Mouse (Mus musculus): ENCODE results near the gene Hlcs. TPM values are rescaled to one million over a fixed set of nuclear protein-coding genes. Genes with fewer than 3 reads are reported as not detected.
A peak's percentile ranks its signal among the peaks of the same experiment; 100 is the strongest.
"Not testable (repeated sequence)": the region's sequence is repeated elsewhere in the genome, so short reads cannot be mapped to it uniquely, and the experiment has no call there.

Gene Hlcs
- polyA plus RNA-seq, 1 experiment, result 7.5 TPM

DNA sequence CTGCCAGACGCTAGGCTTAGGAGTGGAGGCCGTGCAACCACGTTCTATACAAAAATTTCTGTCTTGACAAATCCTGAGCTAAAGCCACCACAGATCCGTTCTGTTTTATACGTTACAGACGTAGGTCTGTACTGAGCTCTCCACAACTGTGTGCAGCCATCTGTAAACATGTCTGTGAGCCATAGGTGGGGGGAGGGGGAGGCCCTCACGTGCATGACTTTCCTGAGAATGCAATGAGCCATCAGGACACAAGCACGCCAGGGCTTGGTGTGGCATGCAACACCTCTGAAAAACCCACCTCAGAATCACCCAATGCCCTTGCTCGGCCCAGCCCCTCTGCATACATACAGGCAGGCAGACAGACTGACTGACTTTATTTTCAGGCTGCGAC lies 36.9 kb upstream of the Hlcs start:
- no peak overlapping the region for H3K27ac ChIP-seq (ENCODE audit: control insufficient read depth, insufficient read depth, low read depth, low read length, poor library complexity)
- no peak overlapping the region for H3K4me3 ChIP-seq (replicated peaks; ENCODE audit: control insufficient read depth, low read depth, low read length)
- TF ChIP-seq POLR2A (IDR thresholded peaks at IDR 0.05; ENCODE audit: borderline replicate concordance, control insufficient read depth, low read depth, low read length) (no peak), CTCF (IDR thresholded peaks at IDR 0.05; ENCODE audit: control insufficient read depth, insufficient read depth, low read length) (no peak)
- H3K4me1 ChIP-seq (ENCODE audit: control insufficient read depth, insufficient read depth, low read length), result peaks cover 2% of the 10 kb centered on the region; the same call in 1 of the 2 replicates
- 69% methylated on average over 10 of the region's 10 CpGs for WGBS

DNA sequence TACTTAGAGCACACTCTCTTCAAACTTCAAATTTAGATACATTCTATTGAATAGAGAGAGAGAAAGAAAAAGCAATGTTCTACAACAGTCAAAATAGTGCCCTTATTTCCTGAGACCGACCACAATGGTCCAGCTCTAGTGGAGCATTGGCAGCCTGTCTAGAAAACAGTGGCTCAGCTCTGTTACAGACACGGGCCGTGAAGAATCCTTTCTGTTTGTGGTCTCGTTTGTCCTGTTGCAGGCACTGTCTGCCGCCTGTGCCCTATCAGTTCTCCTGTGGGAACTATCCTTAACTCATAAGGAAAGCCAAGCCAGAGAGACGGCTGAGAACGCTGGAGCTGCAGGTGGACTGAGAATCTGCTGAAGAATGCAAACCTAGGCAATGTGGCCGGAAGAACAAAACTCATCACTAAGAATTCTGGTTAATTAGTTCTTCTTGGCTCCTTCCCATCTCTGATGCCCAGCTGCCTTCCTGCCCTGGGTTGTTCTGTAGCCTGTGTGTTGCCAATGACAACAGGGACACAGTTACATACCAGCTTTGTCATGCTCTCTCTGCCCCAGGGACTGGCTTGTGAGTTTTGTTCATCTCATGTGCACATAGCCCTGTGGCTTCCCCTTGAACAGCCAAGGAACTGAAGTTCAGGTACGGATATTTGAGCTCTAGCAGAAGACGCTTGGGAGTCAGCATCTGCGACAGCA lies 36.4 kb upstream of the Hlcs start:
- H3K4me1 ChIP-seq (ENCODE audit: control insufficient read depth, insufficient read depth, low read length), result peaks cover 2% of the 10 kb centered on the region; the same call in 1 of the 2 replicates
- H3K27ac ChIP-seq (ENCODE audit: control insufficient read depth, insufficient read depth, low read depth, low read length, poor library complexity), result no peak overlapping the region; the same call in 1 of the 2 replicates
- no peak for TF ChIP-seq POLR2A (IDR thresholded peaks at IDR 0.05; ENCODE audit: borderline replicate concordance, control insufficient read depth, low read depth, low read length)
- TF ChIP-seq CTCF (IDR thresholded peaks at IDR 0.05; ENCODE audit: control insufficient read depth, insufficient read depth, low read length), result no peak
- no peak overlapping the region for H3K4me3 ChIP-seq (replicated peaks; ENCODE audit: control insufficient read depth, low read depth, low read length)
- 35% methylated on average over 11 of the region's 11 CpGs for WGBS

DNA sequence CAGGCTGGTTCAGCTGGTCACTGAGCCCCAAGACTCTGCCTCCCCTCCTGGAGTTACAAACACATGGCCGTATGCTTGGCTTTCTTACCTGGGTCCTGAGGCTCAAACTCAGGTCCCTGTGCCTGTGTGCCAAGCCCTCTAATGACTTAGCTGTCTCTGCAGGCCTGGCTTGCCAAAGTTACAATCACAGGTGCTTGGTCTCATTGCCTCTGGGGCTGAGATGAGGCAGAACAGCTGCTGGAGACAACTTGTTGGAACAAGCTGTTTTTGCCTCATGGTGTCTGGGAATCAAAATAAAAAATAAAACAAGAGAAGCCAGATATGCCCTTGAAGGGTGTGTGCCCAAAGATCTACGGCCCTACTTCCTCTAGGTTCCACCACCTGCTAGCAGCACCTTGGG lies 35.4 kb upstream of the Hlcs start:
- TF ChIP-seq POLR2A (IDR thresholded peaks at IDR 0.05; ENCODE audit: borderline replicate concordance, control insufficient read depth, low read depth, low read length) (no peak), CTCF (IDR thresholded peaks at IDR 0.05; ENCODE audit: control insufficient read depth, insufficient read depth, low read length) (no peak)
- no peak overlapping the region for H3K27ac ChIP-seq (ENCODE audit: control insufficient read depth, insufficient read depth, low read depth, low read length, poor library complexity)
- H3K4me1 ChIP-seq (ENCODE audit: control insufficient read depth, insufficient read depth, low read length), result peaks cover 2% of the 10 kb centered on the region; the same call in 1 of the 2 replicates
- no peak overlapping the region for H3K4me3 ChIP-seq (replicated peaks; ENCODE audit: control insufficient read depth, low read depth, low read length)
- 70% methylated on average over 2 of the region's 2 CpGs for WGBS

DNA sequence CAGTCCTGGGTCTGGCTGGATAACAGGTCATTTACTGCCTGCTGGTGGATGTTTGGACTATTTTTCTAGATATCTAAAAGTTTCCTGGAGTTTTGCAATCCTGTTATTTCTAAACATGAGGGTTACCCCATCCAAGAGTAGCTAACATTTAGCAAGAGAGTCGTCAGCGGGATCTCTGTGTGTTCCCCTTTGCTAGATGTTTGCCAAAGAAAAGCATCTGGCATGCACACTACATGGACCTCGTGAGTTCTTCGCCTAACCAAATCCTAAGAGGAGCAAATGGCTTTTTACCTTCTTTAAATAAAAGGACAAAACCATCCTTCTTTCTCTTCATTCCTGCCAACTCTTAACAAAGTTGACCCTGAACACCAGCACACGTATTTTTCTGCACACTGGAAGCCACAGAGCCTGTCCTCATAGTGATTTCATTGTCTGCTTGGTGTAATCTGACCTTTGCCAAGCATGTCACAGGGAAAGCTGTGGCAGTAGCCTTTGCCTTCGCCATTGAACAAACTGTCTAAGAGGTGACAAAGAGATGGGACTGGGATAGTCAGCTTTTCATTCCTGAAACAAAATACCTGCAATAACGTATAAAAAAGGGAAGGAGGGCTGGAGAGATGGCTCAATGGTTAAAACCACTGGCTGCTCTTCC lies 33.8 kb upstream of the Hlcs start:
- Histone ChIP-seq H3K27ac (ENCODE audit: control insufficient read depth, insufficient read depth, low read depth, low read length, poor library complexity) (no peak overlapping the region), H3K4me1 (ENCODE audit: control insufficient read depth, insufficient read depth, low read length) (peaks cover 2% of the 10 kb centered on the region; the same call in 1 of the 2 replicates), H3K4me3 (replicated peaks; ENCODE audit: control insufficient read depth, low read depth, low read length) (no peak overlapping the region)
- 43% methylated on average over 7 of the region's 7 CpGs for WGBS
- TF ChIP-seq CTCF (IDR thresholded peaks at IDR 0.05; ENCODE audit: control insufficient read depth, insufficient read depth, low read length) (no peak), POLR2A (IDR thresholded peaks at IDR 0.05; ENCODE audit: borderline replicate concordance, control insufficient read depth, low read depth, low read length) (no peak)

DNA sequence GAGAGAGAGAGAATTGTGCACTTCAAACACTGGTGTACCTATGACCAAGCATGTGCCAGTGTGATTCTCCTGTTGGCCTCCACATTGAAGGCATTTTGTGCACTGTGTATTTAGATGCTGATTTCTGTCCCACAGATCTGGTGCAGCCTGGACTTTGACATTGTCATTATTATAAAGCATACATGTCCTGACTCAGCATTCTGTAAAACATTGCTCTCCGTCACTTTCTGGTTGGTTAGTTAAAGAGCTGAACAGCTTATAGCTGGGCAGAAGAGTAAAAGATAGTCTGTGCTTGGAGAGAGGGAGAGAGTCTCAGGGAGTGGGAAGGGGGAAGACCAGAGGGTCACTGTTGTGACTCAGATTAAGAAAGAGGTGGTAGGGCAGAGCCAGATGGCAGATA lies 32.4 kb upstream of the Hlcs start:
- peaks cover 2% of the 10 kb centered on the region; the same call in 1 of the 2 replicates for H3K4me1 ChIP-seq (ENCODE audit: control insufficient read depth, insufficient read depth, low read length)
- H3K27ac ChIP-seq (ENCODE audit: control insufficient read depth, insufficient read depth, low read depth, low read length, poor library complexity), result no peak overlapping the region
- TF ChIP-seq POLR2A (IDR thresholded peaks at IDR 0.05; ENCODE audit: borderline replicate concordance, control insufficient read depth, low read depth, low read length) (no peak), CTCF (IDR thresholded peaks at IDR 0.05; ENCODE audit: control insufficient read depth, insufficient read depth, low read length) (no peak)
- no peak overlapping the region for H3K4me3 ChIP-seq (replicated peaks; ENCODE audit: control insufficient read depth, low read depth, low read length)
- WGBS, result 81% methylated on average over 1 of the region's 1 CpGs

DNA sequence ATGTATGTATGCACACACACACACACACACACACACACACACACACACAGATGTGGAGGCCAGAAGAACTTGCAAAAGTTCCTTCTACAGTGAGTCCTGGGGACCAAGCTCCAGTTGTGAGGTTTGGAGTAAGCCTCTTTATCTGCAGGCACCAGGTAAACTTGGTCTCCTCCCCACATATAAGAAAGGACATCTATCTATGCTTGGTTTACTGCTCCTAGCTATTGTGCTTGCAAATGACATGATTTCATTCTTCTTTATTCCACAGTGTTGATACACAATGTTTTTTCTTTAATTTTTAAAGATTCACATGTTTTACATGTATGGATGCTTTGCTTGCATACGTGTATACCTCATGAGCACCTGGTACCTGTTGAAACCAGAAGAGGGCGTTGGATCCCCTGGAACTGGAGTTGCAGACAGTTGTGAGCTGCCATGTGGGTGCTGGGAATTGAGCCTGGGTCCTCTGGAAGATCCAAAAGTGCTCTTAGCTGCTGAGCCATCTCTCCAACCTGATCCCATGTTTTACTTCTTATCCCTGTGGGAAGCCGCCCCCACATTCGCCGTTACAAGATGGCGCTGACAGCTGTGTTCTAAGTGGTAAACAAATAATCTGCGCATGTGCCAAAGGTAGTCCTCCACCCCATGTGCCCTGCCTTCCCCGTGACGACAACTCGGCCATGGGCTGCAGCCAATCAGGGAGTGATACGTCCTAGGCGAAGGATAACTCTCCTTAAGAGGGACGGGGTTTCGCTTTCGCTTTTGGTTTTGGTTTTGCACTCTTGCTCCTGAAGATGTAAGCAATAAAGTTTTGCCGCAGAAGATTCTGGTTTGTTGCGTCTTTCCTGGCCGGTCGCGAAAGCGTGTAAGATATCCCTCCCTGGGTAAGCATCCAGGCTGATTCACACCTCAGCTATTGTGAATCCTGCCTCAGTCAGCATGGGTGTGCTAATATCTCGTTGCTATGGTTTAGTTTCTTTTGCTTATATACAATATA lies 26.1 kb upstream of the Hlcs start:
- H3K4me3 ChIP-seq (replicated peaks; ENCODE audit: control insufficient read depth, low read depth, low read length); H3K27ac ChIP-seq (ENCODE audit: control insufficient read depth, insufficient read depth, low read depth, low read length, poor library complexity); H3K4me1 ChIP-seq (ENCODE audit: control insufficient read depth, insufficient read depth, low read length): not testable (repeated sequence)
- 91% methylated on average over 22 of the region's 22 CpGs for WGBS

DNA sequence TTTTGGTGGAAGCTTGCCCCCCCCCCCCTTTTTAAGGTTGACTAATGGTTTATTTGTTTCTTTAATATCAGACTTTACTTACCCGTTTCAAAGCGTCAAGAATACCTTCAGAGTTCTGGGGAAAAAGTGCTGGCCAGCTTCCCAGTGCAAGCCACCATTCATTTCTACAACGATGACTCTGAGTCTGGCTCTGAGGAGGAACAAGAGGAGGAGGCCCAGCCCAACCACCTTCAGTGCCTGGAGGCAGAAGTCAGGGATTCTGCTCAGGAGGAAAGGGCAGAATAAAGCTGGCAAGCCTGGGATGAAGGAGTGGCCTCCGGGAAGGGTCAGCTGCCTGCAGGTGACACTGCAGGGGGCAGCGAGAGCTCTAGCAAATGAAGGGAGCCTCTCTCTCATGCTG lies 22.3 kb upstream of the Hlcs start:
- Histone ChIP-seq H3K4me3 (replicated peaks; ENCODE audit: control insufficient read depth, low read depth, low read length) (no peak overlapping the region), H3K27ac (ENCODE audit: control insufficient read depth, insufficient read depth, low read depth, low read length, poor library complexity) (no peak overlapping the region), H3K4me1 (ENCODE audit: control insufficient read depth, insufficient read depth, low read length) (no peaks in the 10 kb centered on the region; the same call in 1 of the 2 replicates)
- WGBS, result 52% methylated on average over 5 of the region's 5 CpGs
- no peak for TF ChIP-seq CTCF (IDR thresholded peaks at IDR 0.05; ENCODE audit: control insufficient read depth, insufficient read depth, low read length)
- no peak for TF ChIP-seq POLR2A (IDR thresholded peaks at IDR 0.05; ENCODE audit: borderline replicate concordance, control insufficient read depth, low read depth, low read length)

DNA sequence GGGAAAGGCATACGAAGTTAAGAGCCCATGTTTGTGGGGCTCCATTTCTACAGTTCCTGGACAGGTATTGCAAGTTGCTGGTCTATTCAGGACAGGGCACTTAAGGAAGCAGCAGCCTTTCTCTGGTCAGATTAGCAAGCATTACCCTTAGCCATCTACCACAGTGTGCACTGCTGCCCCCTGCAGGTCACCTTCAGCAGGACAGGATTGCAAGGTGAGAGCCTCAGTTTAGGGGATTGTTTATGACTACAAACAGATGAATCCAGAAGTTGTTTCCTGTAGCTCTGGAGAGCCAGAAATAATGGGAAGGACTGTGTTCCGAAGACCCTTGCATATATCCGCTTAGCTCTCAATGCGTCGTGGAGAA lies 18.5 kb upstream of the Hlcs start:
- TF ChIP-seq CTCF (IDR thresholded peaks at IDR 0.05; ENCODE audit: control insufficient read depth, insufficient read depth, low read length), result peak; percentile 96
- TF ChIP-seq POLR2A (IDR thresholded peaks at IDR 0.05; ENCODE audit: borderline replicate concordance, control insufficient read depth, low read depth, low read length), result no peak
- no peak overlapping the region for H3K27ac ChIP-seq (ENCODE audit: control insufficient read depth, insufficient read depth, low read depth, low read length, poor library complexity)
- H3K4me1 ChIP-seq (ENCODE audit: control insufficient read depth, insufficient read depth, low read length), result no peaks in the 10 kb centered on the region; the same call in none of the 2 replicates
- 69% methylated on average over 5 of the region's 5 CpGs for WGBS
- H3K4me3 ChIP-seq (replicated peaks; ENCODE audit: control insufficient read depth, low read depth, low read length), result no peak overlapping the region

All from bone marrow, adult 2 months (tissue).